Mouse (Mus musculus) E14TG2a.4 (cell line): ENCODE results near the gene Nsd1.

Experiments used
- CTCF ChIP-seq: conservative IDR thresholded peaks from 2 replicates; pipeline ENCODE4 v1.5.1; 2014; ENCODE audit warnings: low read length
- POU5F1 ChIP-seq: IDR thresholded peaks from 2 replicates; pipeline ENCODE4 v1.6.1; 2014; ENCODE audit warnings: low read length, borderline replicate concordance

DNA sequence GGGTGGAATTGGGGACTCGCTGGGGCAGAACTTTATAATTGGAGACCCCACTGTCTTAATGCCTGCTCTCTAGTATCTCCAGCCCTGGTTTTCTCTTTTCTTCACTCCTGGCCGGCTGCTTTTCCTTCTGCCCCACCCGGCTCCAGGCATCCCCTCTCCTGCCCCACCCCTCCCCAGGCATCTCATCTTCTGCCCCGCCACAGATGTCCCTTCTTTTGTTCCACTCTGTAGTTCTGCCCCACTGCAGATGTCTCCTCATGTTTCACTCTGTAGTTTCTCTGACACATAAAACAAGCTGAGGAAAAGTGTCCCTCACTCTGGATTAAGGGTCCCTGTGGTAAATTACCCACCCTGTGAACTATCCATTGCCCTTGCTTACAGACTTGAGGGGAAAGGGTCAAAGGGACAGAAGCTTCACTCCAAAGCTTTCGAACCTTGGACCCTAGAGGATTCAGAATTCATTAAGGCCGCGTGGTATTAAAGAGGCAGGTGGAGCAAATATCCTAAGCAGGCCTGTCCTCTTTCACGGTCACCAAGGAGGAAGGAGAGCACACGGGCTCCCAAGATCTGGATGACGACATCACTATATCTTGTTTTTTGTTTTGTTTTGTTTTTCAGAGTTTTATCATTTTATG, 127.9 kb downstream of the Nsd1 start:
- TF ChIP-seq POU5F1 (no peak), CTCF (no peak)
